Mouse (Mus musculus): ENCODE measurements around the gene Dph1.
A peak's percentile ranks its signal among the peaks of the same experiment; 100 is the strongest.

DNA sequence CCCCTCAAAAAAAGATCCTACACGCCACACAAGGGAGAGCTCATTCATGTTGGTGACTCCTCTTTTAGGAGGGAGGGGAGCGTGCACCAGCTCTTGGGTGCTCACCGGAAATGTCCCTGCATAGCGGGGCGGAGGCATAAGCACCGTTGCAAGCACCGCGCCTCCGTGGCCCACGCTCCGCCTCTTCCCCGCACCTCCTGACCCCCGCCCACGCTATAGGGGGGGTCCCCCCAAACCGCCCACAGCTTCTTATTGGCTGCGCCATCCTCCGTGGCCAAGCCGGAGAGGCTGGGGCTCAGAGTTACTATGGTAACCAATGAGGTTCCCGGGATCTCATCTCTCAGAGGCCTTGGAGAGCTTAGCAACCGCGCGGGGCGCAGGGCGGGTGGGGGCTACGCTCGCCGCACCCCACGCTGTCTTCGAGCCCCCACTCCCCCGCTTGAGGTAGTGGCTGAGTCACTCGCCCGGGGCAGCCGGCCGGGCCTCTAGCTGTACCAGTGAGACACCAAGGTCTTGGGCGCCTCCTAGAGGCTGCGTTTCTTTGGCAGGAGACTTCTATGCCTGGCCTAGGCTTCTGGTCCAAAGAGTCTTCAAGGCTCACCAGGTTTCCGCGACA is 20.8 kb downstream of the Dph1 start:
- TF ChIP-seq CTCF (IDR thresholded peaks at IDR 0.05; ENCODE audit: borderline replicate concordance, insufficient read depth, low read depth, low read length) (peak; percentile 79), POLR2A (IDR thresholded peaks at IDR 0.05; ENCODE audit: borderline replicate concordance, insufficient read depth, low read length) (peak; percentile 31; the same call in 1 of the 2 replicates)

All from cerebellum, adult 2 months (tissue).